Mouse (Mus musculus) NIH3T3 (cell line): ENCODE data around the gene Tmem255b.

Source experiments
- DNase-seq: peaks from one replicate; pipeline ENCODE4 v3.0.0-alpha.2; 2012; ENCODE audit warnings: low read depth

Tmem255b gene

GRCm38 (mm10) chr8:13492198-13492995 is 57.4 kb downstream of the Tmem255b start:
- no peak for DNase-seq

GRCm38 (mm10) chr8:13493011-13493410 is 58.0 kb downstream of the Tmem255b start:
- DNase-seq, result no peak

- DNase-seq, result peak; percentile 74
Measured at GRCm38 (mm10) chr8:13493858-13494631, 59.1 kb downstream of the Tmem255b start, which contains the start of gene Gas6. Gene Gas6 (minus strand): TSS chr8:13494490.

GRCm38 (mm10) chr8:13501221-13501620 is 66.2 kb downstream of the Tmem255b start:
- DNase-seq, result no peak

GRCm38 (mm10) chr8:13503936-13504606 is 69.1 kb downstream of the Tmem255b start:
- DNase-seq, result peak; percentile 58

GRCm38 (mm10) chr8:13504894-13505674 is 70.1 kb downstream of the Tmem255b start:
- DNase-seq, result no peak

GRCm38 (mm10) chr8:13506849-13507248 is 71.9 kb downstream of the Tmem255b start:
- DNase-seq, result peak; percentile 77

- DNase-seq, result no peak
Measured at GRCm38 (mm10) chr8:13507284-13507937, 72.4 kb downstream of the Tmem255b start.

- no peak for DNase-seq
Measured at GRCm38 (mm10) chr8:13512016-13512415, 77.0 kb downstream of the Tmem255b start.

GRCm38 (mm10) chr8:13512677-13513076 is 77.7 kb downstream of the Tmem255b start:
- DNase-seq, result no peak

GRCm38 (mm10) chr8:13513556-13514370 is 78.8 kb downstream of the Tmem255b start:
- DNase-seq, result no peak

GRCm38 (mm10) chr8:13516011-13516442 is 81.0 kb downstream of the Tmem255b start:
- DNase-seq, result no peak

- no peak for DNase-seq
Measured at GRCm38 (mm10) chr8:13516728-13517127, 81.7 kb downstream of the Tmem255b start.

- DNase-seq, result peak; percentile 59
Measured at GRCm38 (mm10) chr8:13517284-13517781, 82.3 kb downstream of the Tmem255b start.
